Mouse (Mus musculus) embryonic fibroblast, embryonic 13.5 days (primary cell): ENCODE measurements at regions not wholly inside any gene's neighbourhood (a gene's known extent, or its start where the extent isn't known, plus 50 kb on each side); places are given as distances from the start of the nearest gene placed in this dataset.

Experiments
- CTCF ChIP-seq: IDR thresholded peaks from 2 replicates; pipeline ENCODE4 v1.5.1; 2011; ENCODE audit warnings: mild to moderate bottlenecking, control low read depth, low read length, moderate library complexity, borderline replicate concordance; ENCODE audit not compliant: insufficient read depth
- POLR2A ChIP-seq: IDR thresholded peaks from 2 replicates; pipeline ENCODE4 v1.6.1; 2011; ENCODE audit warnings: low read depth, mild to moderate bottlenecking, control low read depth, low read length, moderate library complexity

- TF ChIP-seq CTCF (no peak), POLR2A (no peak)
Measured at GRCm38 (mm10) chr15:31117338-31117737, 106.8 kb upstream of the Dap start.
